Mouse (Mus musculus): ENCODE data around the gene Pak2.

Gene Pak2

DNA sequence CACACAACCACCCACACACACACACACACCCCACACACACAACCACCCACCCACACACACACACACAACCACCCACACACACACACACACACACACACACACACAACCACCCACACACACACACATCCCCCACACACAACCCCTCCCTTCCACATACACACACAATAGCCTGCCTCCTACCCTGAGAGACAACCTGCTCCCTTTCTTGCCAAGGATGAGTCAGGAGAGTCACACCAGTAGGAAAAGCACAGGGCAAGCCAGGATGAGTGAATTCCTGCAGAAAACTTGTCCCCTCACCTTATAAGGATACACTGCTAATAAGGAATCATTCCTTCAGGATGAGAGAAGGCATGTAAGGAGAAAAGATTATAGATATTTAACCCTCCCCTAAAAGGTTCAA, 85.2 kb downstream of the Pak2 start:
- no peak for DNase-seq

DNA sequence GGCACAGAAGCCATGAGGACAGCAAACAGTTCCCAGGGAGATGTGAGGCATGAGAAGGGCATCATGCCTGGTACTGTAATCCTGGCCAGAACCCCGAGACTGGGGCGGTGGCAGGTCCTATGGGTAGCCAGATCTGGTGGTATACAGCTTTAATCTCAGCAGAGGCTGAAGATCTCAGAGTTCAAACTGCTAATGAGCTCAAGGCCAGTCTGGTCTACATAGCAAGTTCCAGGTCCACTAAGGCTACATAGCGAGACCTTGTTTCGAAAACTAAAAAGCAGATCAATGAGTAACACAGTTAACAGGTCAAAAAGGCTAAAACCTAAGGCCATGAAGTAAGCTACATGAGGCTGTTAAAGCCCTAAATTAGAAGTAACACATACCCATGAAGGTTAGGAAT, 85.9 kb downstream of the Pak2 start:
- no peak for DNase-seq

DNA sequence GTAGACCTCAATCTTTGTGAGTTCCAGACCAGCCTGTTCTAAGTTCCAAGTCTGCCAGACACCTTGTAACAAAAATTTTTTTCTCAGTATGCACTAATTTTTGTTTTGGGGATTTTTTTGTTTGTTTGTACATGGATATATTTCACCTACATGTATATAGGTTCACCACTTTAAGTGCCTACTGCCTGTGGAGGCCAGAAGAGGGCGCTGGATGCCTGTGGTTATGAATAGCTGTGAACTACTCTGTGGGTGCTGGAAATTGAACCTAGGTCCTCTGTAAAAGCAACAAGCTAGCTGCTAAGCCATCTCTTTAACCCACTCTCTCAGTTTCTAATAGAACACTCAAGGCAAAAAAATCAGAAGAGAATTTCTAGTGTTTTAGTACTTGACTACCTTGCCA, 87.1 kb downstream of the Pak2 start:
- DNase-seq: no peak

DNA sequence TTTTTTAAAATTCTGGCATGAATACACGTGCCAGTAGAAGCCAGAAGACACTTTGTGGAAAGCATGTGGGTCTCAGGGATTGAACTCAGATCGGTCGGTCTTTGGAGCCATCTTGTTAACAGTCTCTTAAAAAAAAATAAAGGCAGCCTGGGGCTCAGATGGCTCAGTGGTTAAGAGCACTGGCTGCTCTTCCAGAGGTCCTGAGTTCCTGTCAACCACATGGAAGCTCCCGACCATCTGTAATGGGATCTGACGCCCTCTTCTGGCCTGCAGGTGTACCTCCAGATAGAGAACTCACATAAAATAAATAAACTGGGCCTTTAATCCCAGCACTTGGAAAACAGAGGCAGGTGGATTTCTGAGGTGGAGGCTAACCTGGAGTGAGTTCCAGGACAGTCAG, 98.2 kb downstream of the Pak2 start:
- no peak for DNase-seq

DNA sequence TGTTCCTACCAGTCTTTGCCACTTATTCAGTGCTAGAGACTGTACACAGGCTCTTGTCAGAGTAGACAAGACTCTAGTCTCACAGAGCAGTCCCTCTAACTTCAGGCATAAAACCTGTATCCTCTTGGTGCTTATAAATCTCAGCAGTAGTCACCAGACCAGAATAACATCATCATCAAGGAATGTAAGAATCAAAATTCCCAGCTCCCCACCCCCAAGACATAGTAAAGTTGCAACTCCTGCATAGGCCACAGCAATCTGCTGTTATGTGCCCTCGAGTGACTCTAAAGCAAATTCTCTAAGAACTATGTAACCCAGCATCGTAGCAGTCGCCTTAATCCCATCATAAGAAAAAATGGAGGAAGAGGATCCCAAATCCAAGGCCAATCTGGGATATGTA, 99.6 kb downstream of the Pak2 start:
- DNase-seq: no peak

DNA sequence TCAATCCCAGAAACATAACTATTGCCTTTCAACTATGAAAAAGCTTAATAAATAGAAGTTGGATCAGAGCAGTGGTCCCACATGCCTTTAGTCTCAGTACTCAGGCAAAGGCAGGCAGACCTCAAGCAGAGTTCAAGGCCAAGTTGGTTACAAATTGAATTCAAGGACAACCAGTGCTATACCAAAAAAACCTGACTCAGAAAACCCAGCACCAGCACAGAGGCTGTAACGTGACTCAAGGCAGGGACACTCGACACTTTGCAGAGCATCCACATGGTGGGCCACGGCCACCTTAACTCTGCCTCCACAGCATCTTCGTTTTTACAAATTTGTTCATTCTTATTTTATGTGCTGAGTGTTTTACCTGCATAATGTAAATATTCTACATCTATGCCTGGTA, 103.9 kb downstream of the Pak2 start:
- no peak for DNase-seq
